Mouse (Mus musculus) embryonic fibroblast, embryonic 13.5 days (primary cell): Measurements from ENCODE around the gene Gm11549.

Source experiments
- CTCF ChIP-seq: IDR thresholded peaks from 2 replicates; pipeline ENCODE4 v1.5.1; 2011; ENCODE audit warnings: mild to moderate bottlenecking, control low read depth, low read length, moderate library complexity, borderline replicate concordance; ENCODE audit not compliant: insufficient read depth
- POLR2A ChIP-seq: IDR thresholded peaks from 2 replicates; pipeline ENCODE4 v1.6.1; 2011; ENCODE audit warnings: low read depth, mild to moderate bottlenecking, control low read depth, low read length, moderate library complexity

DNA sequence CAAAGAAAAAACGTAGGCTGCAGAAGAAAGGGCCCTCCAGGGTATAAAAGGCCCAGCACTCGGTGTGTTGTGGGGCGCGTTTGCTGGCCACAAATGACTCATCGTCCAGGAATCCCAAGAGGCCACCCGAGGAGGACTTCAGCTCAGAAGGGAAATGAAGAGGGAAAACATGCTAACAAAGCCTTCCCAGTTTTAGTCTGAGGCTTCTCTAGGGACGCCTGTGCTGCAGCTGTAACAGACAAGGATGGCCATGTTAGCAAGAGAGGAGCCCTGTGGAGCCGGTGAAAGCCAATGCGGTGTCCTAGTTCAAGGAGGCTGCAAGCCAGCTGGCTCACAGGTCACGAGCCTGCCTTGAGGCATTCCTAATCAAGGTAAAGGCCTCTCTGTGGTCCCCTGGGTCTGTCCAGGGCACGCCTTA, 39.8 kb downstream of the Gm11549 start:
- TF ChIP-seq POLR2A (no peak), CTCF (no peak)
